Mouse (Mus musculus): ENCODE measurements around the gene Wwp2.

DNA sequence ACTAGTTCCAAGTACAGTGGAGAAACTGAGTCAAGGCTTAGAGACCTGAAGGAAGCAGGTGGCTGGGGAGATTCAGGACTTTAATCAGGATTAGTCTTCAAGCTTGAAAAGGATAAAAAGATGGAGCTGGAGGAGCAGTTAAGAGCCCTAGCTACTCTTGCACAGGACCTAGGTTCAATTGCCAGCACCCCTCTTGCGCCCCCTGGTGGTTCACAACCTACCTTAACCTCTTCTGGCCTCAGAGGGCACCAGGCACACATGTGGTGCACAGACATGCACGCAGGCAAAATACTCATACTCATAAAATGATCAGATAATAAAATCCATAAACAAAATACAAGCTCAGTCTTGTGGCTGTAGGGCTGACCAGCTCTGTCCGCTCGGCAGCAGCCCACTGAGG, 136.3 kb downstream of the Wwp2 start:
- TF ChIP-seq ZC3H11A (IDR thresholded peaks at IDR 0.05; ENCODE audit: borderline replicate concordance, low read depth, low read length): peak; percentile 74
- TF ChIP-seq ZNF384 (IDR thresholded peaks at IDR 0.05; ENCODE audit: low read depth, low read length): no peak

All from ES-E14 (cell line).